Mouse (Mus musculus): ENCODE results near the gene Plch2.

GRCm38 (mm10) chr4:155014244-155014643 is 42.3 kb downstream of the Plch2 start:
- TF ChIP-seq GATA1 (IDR thresholded peaks at IDR 0.05; ENCODE audit: low read length) (no peak), TAL1 (IDR thresholded peaks at IDR 0.05; ENCODE audit: low read length) (no peak)

Measured in erythroblast, embryonic 14.5 days (primary cell).